Mouse (Mus musculus) CD8-positive naive resting alpha-beta T cell, adult 2 months (primary cell): Measurements from ENCODE around the gene Uspl1.

Source experiments
- DNase-seq, 2 experiments: peaks; one replicate each; pipeline ENCODE4 v3.0.0; 2022; ENCODE audit warnings: low read depth in 2 of 2, low spot score in 2 of 2

Uspl1 gene

DNA sequence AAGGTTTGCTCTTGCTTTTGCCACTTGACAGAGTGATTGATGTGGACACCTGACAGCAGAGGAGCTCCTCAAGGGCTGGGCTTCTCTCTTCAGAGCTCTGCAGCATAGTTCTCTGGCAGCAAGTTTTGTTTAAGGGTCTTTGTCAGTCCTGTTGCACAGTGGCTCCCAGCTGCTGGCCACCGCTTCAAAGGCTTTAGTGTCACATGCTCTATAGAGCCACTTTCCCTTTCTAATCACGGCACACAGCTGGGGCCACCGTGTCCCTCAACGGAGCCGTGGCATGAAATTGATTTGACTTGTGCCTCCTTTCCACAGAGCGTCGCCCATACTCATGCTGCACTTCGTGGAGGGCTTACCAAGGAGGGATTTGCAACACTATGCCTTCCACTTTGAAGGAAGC, 25.2 kb downstream of the Uspl1 start:
- DNase-seq = no peak

GRCm38 (mm10) chr5:149211041-149211440, 26.9 kb downstream of the Uspl1 start:
- no peak for DNase-seq

DNA sequence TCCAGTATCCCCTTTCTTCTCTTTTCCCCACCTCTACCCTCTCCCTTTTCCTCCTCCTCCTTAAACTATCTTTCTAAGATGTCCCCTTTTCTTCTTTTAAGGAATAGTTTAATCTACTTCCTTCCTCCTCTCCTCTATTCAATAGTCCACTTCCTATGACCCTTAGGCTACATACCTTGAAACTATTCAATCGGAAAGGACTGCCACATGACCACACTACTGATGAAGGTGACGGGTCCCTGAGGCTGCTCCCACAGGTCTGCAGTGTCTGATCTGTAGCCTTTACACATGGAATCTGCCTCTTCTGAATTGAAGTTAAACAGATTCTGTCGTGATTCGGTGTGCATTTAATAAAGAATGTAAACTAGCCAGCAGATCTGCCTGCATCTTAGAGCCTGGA, 28.7 kb downstream of the Uspl1 start:
- DNase-seq = no peak

DNA sequence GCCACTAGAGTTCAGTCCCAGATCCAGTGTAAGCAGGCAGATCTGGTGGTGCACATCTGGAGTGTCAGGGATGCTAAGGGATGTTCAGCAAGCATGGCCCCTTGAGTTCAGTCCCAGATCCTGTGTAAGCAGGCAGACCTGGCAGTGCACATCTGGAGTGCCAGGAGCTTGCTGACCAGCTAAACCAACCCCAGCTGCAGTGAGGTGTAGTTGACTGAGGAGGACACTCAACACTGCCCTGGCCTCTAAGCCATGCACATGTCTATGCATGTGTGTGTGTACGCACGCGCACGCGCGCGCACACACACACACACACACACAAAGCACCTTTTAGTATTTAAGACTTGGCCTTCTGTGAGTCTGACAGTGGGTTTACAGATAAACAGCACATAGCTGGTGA, 31.4 kb downstream of the Uspl1 start:
- DNase-seq = no peak

DNA sequence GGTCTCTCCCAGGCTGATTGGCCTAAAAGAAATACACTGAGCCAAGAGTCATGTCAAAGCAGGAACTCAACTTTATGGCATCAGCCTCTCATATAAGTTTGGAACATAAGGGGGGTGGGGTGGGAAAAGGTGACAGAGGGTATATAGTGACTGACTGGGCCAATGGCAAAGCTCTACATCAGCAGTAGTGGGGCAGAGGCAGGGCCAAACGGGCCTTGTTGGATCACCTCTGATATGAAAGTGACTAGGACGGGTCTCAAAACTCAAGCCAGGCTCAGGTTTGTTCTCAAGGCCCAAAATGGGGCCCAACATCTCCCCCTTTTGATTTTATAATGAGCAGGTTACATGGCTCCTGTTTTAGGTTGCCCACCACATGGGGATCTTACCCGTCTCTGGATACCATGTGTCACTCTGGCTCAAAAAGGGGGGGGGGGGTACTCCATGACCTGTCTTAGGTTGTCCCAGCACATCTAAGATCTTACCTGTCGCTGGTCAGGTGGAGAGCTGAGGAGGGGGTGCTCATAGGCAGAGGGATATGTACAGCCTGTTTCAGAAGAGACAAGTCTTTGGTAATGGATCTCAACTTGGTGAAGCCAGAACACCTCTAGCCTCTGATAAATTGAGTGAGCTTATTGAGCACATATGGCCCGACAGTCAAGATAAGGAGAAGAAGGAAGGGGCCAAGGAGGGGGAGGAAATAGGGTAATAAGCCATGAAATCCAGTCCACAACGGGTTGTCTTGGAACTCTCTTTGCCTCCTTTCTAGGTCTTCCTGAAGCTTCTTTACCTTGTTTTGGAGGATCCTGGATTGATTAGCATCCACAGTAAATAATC, 33.6 kb downstream of the Uspl1 start:
- no peak for DNase-seq

- no peak for DNase-seq
Observed at GRCm38 (mm10) chr5:149219493-149219892, 35.3 kb downstream of the Uspl1 start.

DNA sequence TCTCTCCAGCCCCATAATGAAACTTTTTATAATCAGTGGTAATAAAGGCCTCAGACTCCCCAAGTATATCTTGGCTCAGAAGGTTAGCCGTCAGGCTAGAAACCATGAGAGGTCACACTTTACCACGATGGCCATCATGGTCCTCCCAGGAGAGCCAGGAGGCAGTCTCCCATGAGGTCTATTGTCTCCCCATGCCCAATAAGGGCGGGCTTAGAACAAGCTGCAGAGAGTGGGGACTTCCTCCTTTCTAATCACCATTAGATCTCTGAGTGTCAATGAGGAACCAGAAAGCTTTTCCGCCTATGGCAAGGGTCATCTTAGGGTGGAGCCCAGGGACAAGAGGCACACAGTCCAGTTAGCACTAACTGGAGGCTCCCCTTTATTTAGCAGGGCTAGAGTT, 37.2 kb downstream of the Uspl1 start:
- DNase-seq = no peak

DNA sequence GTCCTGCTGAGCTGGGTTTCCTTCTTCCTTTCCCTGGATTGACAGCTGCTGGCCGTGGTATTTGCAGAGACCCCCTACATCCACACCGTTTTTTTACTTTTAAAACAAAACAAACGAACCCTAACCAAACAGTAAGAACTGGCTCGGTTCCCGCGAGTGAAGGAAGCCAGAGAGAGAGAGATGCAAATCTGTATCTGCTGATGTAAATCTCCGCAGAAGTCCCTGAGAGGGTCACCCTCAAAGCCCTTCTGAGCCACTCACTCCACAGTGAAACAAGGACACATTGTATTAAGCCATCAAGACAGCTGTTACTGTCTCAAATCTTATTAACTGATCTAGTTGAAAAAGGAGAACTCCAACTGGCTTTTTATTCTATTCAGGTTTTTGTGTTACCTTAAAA, 40.5 kb downstream of the Uspl1 start:
- DNase-seq = no peak

GRCm38 (mm10) chr5:149228700-149229618, 44.8 kb downstream of the Uspl1 start:
- DNase-seq = peak; percentile 92 to 95

- no peak for DNase-seq
Observed at GRCm38 (mm10) chr5:149229619-149230339, 45.6 kb downstream of the Uspl1 start.

DNA sequence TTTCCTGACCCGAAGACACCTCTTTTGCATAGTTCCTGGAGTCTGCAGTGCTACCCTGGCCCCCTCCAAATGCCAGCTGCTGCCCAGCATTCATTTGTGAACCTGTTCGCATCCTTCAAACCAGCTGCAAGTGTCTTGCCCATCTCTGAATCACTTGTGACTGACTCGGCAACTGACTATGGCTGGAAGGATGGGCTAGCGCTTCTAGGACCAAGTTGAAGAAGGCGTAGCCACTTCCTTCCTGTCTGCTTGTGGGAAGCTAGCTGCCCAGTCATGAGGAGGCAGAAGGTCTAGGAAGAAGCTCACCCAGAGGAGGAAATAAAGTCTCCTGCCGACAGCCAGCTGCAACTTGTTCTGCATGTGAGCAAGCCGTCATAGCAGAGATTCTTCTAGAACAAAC, 50.9 kb downstream of the Uspl1 start:
- peak in 1 of 2 experiments; percentile 18 for DNase-seq

- DNase-seq = no peak
Observed at GRCm38 (mm10) chr5:149237221-149237950, 53.2 kb downstream of the Uspl1 start.

DNA sequence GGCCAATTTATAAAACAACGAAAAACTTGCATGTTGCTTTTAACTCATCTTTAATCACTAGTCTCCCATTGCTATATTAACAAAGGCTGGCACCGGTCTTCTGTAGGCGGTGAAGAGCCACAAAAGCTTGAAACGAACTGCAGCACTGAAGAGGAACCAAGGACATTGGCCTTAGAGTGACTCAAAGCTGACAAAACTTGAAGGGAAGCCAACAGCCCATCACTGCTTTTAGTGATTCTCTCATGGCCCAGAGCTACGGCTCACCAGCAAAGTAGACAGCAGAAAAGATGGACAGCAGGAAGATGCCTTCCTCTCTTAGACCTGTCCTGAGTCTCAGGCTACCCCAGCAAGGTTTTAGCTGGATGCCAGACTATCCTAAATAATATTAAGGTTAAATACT, 58.3 kb downstream of the Uspl1 start:
- DNase-seq = no peak

DNA sequence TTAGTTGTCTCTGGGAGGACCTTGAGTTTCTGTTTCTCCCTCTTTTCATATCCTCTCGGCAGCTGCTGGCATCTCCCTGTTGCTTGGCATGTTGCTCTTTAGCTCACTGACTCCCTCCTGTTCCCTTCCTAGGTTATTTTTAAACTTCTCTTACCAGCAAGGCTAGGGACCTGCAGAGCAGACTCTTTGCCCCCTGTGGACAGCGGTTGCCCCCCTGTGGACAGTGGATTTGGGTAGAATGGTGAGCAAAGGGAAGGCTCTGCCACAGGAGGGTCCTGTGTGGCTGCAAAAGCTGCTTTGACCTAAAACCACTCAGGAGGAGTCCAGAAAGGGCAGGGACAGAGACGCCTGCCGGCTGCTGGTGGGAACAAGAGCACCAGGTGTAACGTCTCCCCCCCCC, 58.9 kb downstream of the Uspl1 start:
- no peak for DNase-seq

GRCm38 (mm10) chr5:149245391-149245964, 61.3 kb downstream of the Uspl1 start:
- DNase-seq = no peak

DNA sequence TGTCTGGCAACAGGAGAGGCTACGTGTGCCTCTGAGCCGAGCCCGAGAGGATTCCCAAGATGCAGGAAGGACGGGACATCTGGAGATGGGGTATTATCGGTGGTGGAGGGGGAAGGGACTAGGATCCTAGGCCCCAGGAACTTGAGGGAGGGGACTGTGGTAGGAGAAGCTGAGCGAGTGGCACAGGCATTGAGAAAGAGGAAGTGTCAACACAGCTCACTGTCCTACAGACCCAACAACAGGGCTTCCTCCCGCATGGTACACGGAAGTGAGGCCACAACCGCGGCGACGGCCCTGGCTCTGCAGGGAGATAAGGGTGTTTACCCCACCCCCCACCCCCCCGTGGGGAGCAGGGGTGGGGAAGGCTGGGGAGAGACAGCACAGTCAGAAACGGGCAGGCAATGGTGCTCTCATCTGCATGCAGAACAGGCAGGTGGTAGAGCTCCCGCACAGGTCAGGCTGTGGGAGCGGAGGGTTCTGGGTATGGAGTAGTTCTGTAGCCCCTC, 61.9 kb downstream of the Uspl1 start:
- peak; percentile 52 to 64 for DNase-seq

- no peak for DNase-seq
Observed at GRCm38 (mm10) chr5:149247047-149247904, 63.1 kb downstream of the Uspl1 start.

GRCm38 (mm10) chr5:149252303-149252702, 68.2 kb downstream of the Uspl1 start:
- DNase-seq = no peak

DNA sequence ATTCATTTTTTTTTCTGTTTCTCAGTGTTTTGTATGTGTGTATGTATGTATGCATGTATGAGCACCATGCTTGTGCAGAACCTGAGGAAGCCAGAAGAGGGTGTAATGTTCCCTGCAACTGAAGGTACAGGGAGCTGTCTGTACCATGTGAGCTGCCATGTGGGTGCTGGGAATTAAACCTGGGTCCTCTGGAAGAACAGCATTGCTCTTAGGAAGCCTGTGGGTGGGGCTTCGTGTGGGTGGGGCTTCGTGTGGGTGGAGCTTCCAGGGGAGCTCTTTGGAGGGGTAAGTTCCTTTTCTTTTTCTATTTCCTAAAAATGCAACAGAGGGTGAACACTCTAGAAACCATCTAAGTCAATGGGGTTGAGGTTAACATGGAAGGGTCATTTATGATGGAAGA, 69.3 kb downstream of the Uspl1 start:
- DNase-seq = no peak
